Mouse (Mus musculus): ENCODE measurements at regions not wholly inside any gene's neighbourhood (a gene's known extent, or its start where the extent isn't known, plus 50 kb on each side); places are given as distances from the start of the nearest gene placed in this dataset.

DNA sequence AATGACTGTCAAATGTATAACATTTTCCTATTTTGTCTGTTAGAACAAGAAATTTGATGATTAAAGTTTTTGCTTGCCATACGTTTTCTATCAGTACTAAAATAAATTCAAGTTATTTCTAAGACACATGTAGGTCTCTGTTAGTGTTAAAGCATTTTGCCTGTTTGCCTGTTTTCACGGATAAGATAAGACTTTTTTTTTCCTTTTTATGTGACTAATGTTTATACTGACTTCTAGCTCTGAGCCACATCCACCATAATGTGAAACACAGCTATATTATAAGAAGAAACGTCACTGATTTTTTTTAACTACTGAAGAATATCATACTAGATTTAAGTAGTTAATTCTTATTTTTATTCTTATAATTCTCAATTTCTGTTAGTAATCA, 1012.6 kb downstream of the Cdh8 start:
- DNase-seq (ENCODE audit: low read depth, low spot score), result no peak

DNA sequence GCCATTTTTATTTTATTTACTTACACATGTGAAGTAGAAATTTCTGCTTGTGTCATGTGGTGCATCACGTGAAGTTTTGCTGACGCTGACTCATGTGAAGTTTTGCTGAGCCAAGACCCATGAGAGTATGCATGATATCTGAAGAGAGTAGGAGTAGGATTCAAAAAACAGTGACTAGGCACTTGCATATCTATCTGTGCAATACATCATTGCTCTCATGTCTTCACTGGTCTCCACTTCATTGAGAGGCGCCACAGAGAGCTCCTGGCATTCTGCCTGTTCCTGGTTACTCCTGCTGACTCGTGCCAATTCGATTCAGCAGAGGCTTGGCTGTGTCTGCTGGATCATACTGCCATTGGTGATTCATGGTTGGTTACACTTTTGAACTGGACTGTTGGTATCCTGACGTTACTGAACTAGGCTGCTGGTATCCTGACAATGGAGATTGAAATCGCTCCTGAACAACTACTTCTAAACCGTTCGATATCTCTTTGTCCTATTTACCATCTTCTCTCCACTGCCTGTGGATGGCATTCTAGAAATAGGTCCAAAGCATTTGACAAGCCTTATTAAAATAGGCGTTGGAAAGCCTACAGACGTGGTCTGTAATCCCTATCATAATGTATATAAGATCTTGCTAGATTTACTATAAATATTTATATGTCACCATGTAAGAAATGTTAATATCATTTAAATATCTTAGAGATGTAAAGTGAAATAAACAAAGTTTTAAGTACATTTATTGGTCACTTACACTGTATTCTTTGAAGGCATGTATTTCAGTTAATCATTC, 1013.2 kb downstream of the Cdh8 start:
- no peak for DNase-seq (ENCODE audit: low read depth, low spot score)

GRCm38 (mm10) chr8:98381815-98382214, 1034.5 kb downstream of the Cdh8 start:
- DNase-seq (ENCODE audit: low read depth, low spot score), result no peak

GRCm38 (mm10) chr8:98380387-98380786, 1035.9 kb downstream of the Cdh8 start:
- no peak for DNase-seq (ENCODE audit: low read depth, low spot score)

DNA sequence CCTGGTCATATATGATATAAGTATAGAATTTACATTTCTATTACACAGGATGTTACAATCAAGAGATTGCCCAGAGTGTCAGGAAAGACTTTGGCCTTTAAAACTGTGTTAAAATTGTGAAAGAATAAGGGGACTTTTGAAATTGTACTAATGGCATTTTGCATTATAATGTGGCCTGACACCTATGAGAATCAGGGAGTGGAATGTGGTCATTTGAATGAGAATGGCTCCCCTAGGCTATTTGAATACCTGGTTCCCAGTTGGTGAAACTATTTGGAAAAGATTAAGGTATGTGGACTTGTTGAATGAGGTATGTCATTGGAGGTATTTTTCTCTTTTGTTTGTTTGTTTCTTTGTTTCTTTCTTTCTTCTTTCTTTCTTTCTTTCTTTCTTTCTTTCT, 1038.5 kb downstream of the Cdh8 start:
- peak; percentile 9 for DNase-seq (ENCODE audit: low read depth, low spot score)

DNA sequence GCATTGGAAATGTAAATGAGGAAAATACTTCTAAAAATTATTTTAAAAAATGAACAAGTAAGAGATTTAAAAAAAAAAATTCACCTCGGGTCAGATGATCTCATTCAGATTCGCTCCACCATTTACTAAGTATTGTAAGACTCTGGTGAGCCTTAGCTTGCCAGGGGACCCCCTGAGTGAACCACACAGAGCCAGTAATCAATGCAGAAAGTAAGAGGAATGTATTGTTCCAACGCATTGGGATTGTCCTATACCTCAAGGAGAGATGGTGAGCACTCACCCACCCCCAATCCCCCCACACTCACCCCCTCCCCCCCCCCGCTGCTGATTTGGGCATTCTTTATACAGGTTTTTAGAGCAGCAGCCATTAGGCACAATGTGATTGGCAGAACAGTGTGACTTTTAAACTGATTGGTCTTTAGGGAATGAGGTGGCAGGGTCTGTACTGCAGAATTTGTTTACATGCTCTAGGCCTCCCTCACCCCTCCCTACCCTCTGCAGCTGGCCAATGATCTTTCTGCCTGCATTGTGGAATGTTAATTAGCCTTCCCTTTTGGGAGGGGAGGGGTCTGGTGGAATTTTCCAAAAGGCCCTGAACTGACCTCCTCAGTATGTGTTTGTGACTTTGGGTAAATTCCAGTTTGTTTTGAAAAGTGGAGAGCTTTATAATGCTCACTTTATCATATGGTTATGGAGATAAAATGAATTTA, 1043.4 kb downstream of the Cdh8 start:
- DNase-seq (ENCODE audit: low read depth, low spot score), result peak; percentile 5

GRCm38 (mm10) chr8:98365378-98366095, 1050.7 kb downstream of the Cdh8 start:
- DNase-seq (ENCODE audit: low read depth, low spot score), result no peak

DNA sequence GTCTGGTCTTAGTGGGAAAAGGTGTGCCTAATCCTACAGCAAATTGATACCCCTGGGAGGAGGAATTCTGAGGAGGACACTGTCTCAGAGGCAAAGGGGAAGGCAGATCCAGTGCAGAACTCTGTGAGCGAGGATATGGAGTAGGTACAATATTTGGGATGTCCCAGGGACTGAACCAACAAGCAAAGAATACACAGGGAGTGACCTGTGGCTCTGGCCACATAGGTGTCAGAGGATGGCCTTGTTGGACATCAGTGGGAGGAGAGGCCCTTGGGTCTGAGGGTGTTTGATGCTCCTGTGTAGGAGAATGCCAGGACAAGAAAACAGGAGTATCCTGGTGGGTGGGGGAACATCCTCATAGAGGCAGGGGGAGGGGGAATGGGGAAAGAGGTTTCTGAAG, 1079.0 kb downstream of the Cdh8 start:
- DNase-seq (ENCODE audit: low read depth, low spot score), result no peak

GRCm38 (mm10) chr8:98309405-98309990, 1106.8 kb downstream of the Cdh8 start:
- DNase-seq (ENCODE audit: low read depth, low spot score), result no peak

- no peak for DNase-seq (ENCODE audit: low read depth, low spot score)
These were observed 1121.3 kb downstream of the Cdh8 start for GRCm38 (mm10) chr8:98294975-98295374.

- no peak for DNase-seq (ENCODE audit: low read depth, low spot score)
These were observed 1156.0 kb downstream of the Cdh8 start for GRCm38 (mm10) chr8:98260281-98260680.

DNA sequence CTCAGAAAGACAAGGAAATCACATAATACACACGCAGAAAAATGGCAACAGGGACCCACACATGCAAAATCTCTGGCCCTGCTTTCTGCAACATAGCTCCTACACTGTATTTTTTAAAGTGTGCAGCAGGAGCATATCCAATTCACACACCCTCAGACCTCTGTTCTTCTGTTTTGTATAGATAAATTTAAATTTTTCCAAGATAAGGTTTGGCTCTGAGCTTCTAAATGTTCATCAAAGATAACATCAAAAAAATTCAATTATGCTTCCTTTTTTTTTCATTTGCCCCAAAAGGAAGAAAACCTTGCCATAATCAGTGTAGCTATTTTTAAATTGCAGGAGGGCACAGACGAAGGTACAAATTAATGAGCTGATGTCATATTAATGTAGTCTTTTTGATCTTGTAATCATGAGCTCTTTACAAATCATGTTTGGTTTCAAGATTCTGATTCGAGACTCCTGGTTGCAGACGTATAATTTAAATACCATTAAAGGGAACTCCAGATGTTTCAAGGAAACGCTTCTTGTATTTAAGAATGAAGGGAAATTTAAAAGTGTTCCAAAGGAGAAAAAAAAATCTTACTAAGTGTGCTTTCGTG, 1172.8 kb downstream of the Cdh8 start:
- DNase-seq (ENCODE audit: low read depth, low spot score), result no peak

DNA sequence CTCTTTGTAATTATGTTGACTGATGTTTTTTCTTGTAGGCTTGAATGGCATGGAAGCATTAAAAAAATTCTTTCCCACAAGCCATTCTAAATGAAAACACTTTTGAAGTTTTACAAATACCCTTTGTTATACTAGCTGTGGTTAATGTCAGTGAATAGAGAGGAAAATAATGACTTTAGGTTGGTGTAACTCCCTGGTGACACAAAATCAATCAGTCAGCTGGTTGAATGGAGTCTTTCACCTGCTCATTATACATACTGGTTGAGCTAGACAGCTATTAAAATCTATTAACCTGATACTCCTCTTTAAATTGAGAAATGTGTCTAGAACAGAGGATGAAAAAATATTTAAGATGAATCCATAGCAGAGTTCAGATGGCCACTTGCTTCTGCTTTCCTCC, 1202.3 kb downstream of the Cdh8 start:
- no peak for DNase-seq (ENCODE audit: low read depth, low spot score)
